Mouse (Mus musculus): Measurements from ENCODE around the gene Gps2. TPM values are rescaled to one million over a fixed set of nuclear protein-coding genes. Genes with fewer than 3 reads are reported as not detected.
A peak's percentile ranks its signal among the peaks of the same experiment; 100 is the strongest.

The Gps2 gene
- total RNA-seq, 2 experiments from 2014 or later: 31.0 to 31.7 TPM

- Histone ChIP-seq H3K27ac (no peak overlapping the region), H3K4me3 (no peak overlapping the region)
- TF ChIP-seq CTCF (IDR thresholded peaks at IDR 0.05): peak; percentile 21
- DNase-seq (ENCODE audit: extremely low spot score in 1 of 2, low spot score in 2 of 2): no peak
- intact Hi-C loops (cut with DNase I): no loop called here
Measured at GRCm38 (mm10) chr11:69960616-69961015, 46.9 kb downstream of the Gps2 start.

GRCm38 (mm10) chr11:69961841-69962240, 48.2 kb downstream of the Gps2 start:
- no peak for TF ChIP-seq CTCF (IDR thresholded peaks at IDR 0.05)
- Histone ChIP-seq H3K27ac (no peak overlapping the region), H3K4me3 (no peak overlapping the region)
- intact Hi-C loops (cut with DNase I): no loop called here
- DNase-seq (ENCODE audit: extremely low spot score in 1 of 2, low spot score in 2 of 2): no peak

GRCm38 (mm10) chr11:69964650-69965270, 51.1 kb downstream of the Gps2 start, which contains the start of gene Cldn7:
TSS of gene Cldn7 (plus strand) at chr11:69964779.
- H3K4me3 ChIP-seq: no peak within 1 kb of the TSS
- intact Hi-C loops (cut with DNase I): no loop called here
- no peak within 1 kb of the TSS for H3K27ac ChIP-seq
- TF ChIP-seq CTCF (IDR thresholded peaks at IDR 0.05): no peak
- DNase-seq (ENCODE audit: extremely low spot score in 1 of 2, low spot score in 2 of 2): no peak

- no peak overlapping the region for H3K4me3 ChIP-seq
- DNase-seq (ENCODE audit: extremely low spot score in 1 of 2, low spot score in 2 of 2): no peak
- no peak overlapping the region for H3K27ac ChIP-seq
- TF ChIP-seq CTCF (IDR thresholded peaks at IDR 0.05): no peak
- intact Hi-C loops (cut with DNase I): no loop called here
Measured at GRCm38 (mm10) chr11:69965271-69966005, 51.8 kb downstream of the Gps2 start.

Small RNA genes within 50 kb of the gene (microRNA-seq; reads per million reads assigned to microRNA genes)
- gene Mir6924: 0 reads per million in 2 experiments

Other genes with a start within 250 kb of the Gps2 start
- gene Cd68, start 247.7 kb upstream of the Gps2 start, total RNA-seq (2021): 10 to 100 TPM; 11.8 to 14.1 TPM
- gene Eif4a1, start 241.5 kb upstream of the Gps2 start, total RNA-seq (2021): 100 to 1,000 TPM; 299 to 311 TPM
- 100 to 1,000 TPM; 108 to 111 TPM for gene Senp3, start 231.8 kb upstream of the Gps2 start, total RNA-seq (2021)
- gene Tnfsf13, start 228.1 kb upstream of the Gps2 start, total RNA-seq (2021): 1 to 10 TPM; 3.3 to 3.8 TPM
- 10 to 100 TPM in 1 of 2 experiments, 1 to 10 TPM in 1; 9.5 to 10.6 TPM for gene Tnfsf12, start 218.0 kb upstream of the Gps2 start, total RNA-seq (2021)
- 1 to 10 TPM; 1.4 to 1.9 TPM for gene Tnfsfm13, start 217.8 kb upstream of the Gps2 start, total RNA-seq (2021)
- gene Polr2a, start 155.3 kb upstream of the Gps2 start, total RNA-seq (2021): 10 to 100 TPM; 55.1 to 56.6 TPM
- gene Slc35g3, start 151.9 kb upstream of the Gps2 start, total RNA-seq (2021): not detected
- 100 to 1,000 TPM; 134 to 167 TPM for gene Zbtb4, start 148.0 kb upstream of the Gps2 start, total RNA-seq (2021)
- gene Chrnb1, start 117.9 kb upstream of the Gps2 start, total RNA-seq (2021): 1 to 10 TPM; 1.0 to 1.4 TPM
- gene Fgf11, start 112.0 kb upstream of the Gps2 start, total RNA-seq (2021): 10 to 100 TPM; 15.9 to 19.8 TPM
- gene Tmem102, start 108.3 kb upstream of the Gps2 start, total RNA-seq (2021): under 1 TPM in 1 of 2 experiments, not detected in 1; 0.23 TPM
- not detected for gene Gm39566, start 98.6 kb upstream of the Gps2 start, total RNA-seq (2021)
- not detected for gene Spem2, start 95.4 kb upstream of the Gps2 start, total RNA-seq (2021)
- gene Spem1, start 91.7 kb upstream of the Gps2 start, total RNA-seq (2021): under 1 TPM; 0.34 to 0.44 TPM
- 100 to 1,000 TPM; 236 to 243 TPM for gene Nlgn2, start 76.1 kb upstream of the Gps2 start, total RNA-seq (2021)
- 100 to 1,000 TPM; 113 to 126 TPM for gene Tmem256, start 75.4 kb upstream of the Gps2 start, total RNA-seq (2021)
- 10 to 100 TPM; 19.5 to 22.5 TPM for gene Plscr3, start 67.5 kb upstream of the Gps2 start, total RNA-seq (2021)
- gene Tnk1, start 55.2 kb upstream of the Gps2 start, total RNA-seq (2021): under 1 TPM in 1 of 2 experiments, not detected in 1; 0.20 TPM
- gene Tmem95, start 35.9 kb upstream of the Gps2 start, total RNA-seq (2021): not detected
- gene Kctd11, start 32.5 kb upstream of the Gps2 start, total RNA-seq (2021): 1 to 10 TPM; 1.3 to 1.5 TPM
- not detected for gene Acap1, start 18.3 kb upstream of the Gps2 start, total RNA-seq (2021)
- under 1 TPM; 0.23 to 0.87 TPM for gene 2810408A11Rik, start 12.9 kb upstream of the Gps2 start, total RNA-seq (2021)
- 100 to 1,000 TPM; 121 to 124 TPM for gene Neurl4, start 12.8 kb upstream of the Gps2 start, total RNA-seq (2021)
- 100 to 1,000 TPM; 408 to 429 TPM for gene Eif5a, start 8.1 kb downstream of the Gps2 start, total RNA-seq (2021)
- 1 to 10 TPM; 9.9 to 10.0 TPM for gene Ybx2, start 21.9 kb downstream of the Gps2 start, total RNA-seq (2021)
- gene Slc2a4, start 34.3 kb downstream of the Gps2 start, total RNA-seq (2021): 1 to 10 TPM; 2.3 to 4.1 TPM
- gene Cldn7, start 50.9 kb downstream of the Gps2 start, total RNA-seq (2021): not detected
- gene Ctdnep1, start 67.3 kb downstream of the Gps2 start, total RNA-seq (2021): 100 to 1,000 TPM; 116 to 124 TPM
- 10 to 100 TPM; 90.9 to 93.8 TPM for gene Elp5, start 68.6 kb downstream of the Gps2 start, total RNA-seq (2021)
- 100 to 1,000 TPM; 209 to 215 TPM for gene Gabarap, start 77.3 kb downstream of the Gps2 start, total RNA-seq (2021)
- gene Phf23, start 81.9 kb downstream of the Gps2 start, total RNA-seq (2021): 10 to 100 TPM; 44.3 to 48.9 TPM
- gene Dvl2, start 86.7 kb downstream of the Gps2 start, total RNA-seq (2021): 10 to 100 TPM; 32.6 to 32.9 TPM
- gene Acadvl, start 101.5 kb downstream of the Gps2 start, total RNA-seq (2021): 10 to 100 TPM; 59.4 to 62.5 TPM
- 100 to 1,000 TPM; 818 to 875 TPM for gene Dlg4, start 103.1 kb downstream of the Gps2 start, total RNA-seq (2021)
- 1 to 10 TPM; 1.8 to 2.1 TPM for gene Asgr1, start 140.2 kb downstream of the Gps2 start, total RNA-seq (2021)
- not detected for gene Asgr2, start 178.8 kb downstream of the Gps2 start, total RNA-seq (2021)
- gene Mgl2, start 216.4 kb downstream of the Gps2 start, total RNA-seq (2021): under 1 TPM; 0.81 to 0.94 TPM
- gene Clec10a, start 242.3 kb downstream of the Gps2 start, total RNA-seq (2021): 1 to 10 TPM; 2.2 TPM

All from left cerebral cortex, adult 2 months (tissue).